Mouse (Mus musculus) bone marrow macrophage, adult 2 months (primary cell): ENCODE measurements around the gene Fhit.

Source experiments
- CTCF ChIP-seq: IDR thresholded peaks from 2 replicates; pipeline ENCODE4 v1.5.1; 2012; ENCODE audit warnings: low read depth, mild to moderate bottlenecking, low read length, moderate library complexity
- POLR2A ChIP-seq: IDR thresholded peaks from 2 replicates; pipeline ENCODE4 v1.6.1; 2012; ENCODE audit warnings: mild to moderate bottlenecking, low read depth, low read length, borderline replicate concordance

DNA sequence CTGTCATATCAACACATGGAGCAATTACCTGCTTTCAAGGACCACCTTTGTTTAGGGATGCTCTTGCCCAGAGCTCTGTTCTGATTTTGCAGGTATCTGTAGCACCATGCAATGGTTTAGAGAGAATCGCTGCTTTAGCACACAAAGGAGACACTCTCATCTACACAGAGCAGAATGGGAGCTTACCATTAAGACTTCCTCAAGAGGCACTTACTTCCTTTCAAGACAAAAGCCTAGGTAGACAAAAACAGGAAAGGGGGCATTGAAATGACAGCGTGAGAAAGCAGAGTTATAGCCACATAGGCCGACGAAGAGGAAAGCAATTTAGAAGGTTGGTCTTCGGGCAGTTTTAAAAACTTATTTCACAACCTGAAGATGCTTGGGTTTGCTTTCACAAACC is 872.8 kb downstream of the Fhit start:
- TF ChIP-seq POLR2A (no peak), CTCF (no peak)
